Mouse (Mus musculus): ENCODE data around the gene Prr23a1.

The Prr23a1 gene

GRCm38 (mm10) chr9:98842117-98842516 lies at the start of gene Prr23a1:
Gene Prr23a1 (plus strand): TSS chr9:98842503.
- no peak for DNase-seq

- no peak for DNase-seq
Measured at GRCm38 (mm10) chr9:98799021-98799420, 43.3 kb upstream of the Prr23a1 start.

GRCm38 (mm10) chr9:98803971-98804370 lies 38.3 kb upstream of the Prr23a1 start:
- DNase-seq, result no peak

- DNase-seq, result no peak
Measured at GRCm38 (mm10) chr9:98805511-98805910, 36.8 kb upstream of the Prr23a1 start.

GRCm38 (mm10) chr9:98805934-98806333 lies 36.4 kb upstream of the Prr23a1 start:
- no peak for DNase-seq

GRCm38 (mm10) chr9:98807631-98808030 lies 34.7 kb upstream of the Prr23a1 start:
- DNase-seq, result no peak

GRCm38 (mm10) chr9:98809526-98809925 lies 32.8 kb upstream of the Prr23a1 start:
- DNase-seq, result peak; percentile 71

- DNase-seq, result no peak
Measured at GRCm38 (mm10) chr9:98816066-98816465, 26.2 kb upstream of the Prr23a1 start.

GRCm38 (mm10) chr9:98817592-98817991 lies 24.7 kb upstream of the Prr23a1 start:
- DNase-seq, result no peak

GRCm38 (mm10) chr9:98818971-98819370 lies 23.3 kb upstream of the Prr23a1 start:
- DNase-seq, result no peak

GRCm38 (mm10) chr9:98819481-98819880 lies 22.8 kb upstream of the Prr23a1 start:
- DNase-seq, result no peak

GRCm38 (mm10) chr9:98820461-98820860 lies 21.8 kb upstream of the Prr23a1 start:
- DNase-seq, result no peak

- DNase-seq, result no peak
Measured at GRCm38 (mm10) chr9:98821067-98821466, 21.2 kb upstream of the Prr23a1 start.

- DNase-seq, result no peak
Measured at GRCm38 (mm10) chr9:98823805-98824204, 18.5 kb upstream of the Prr23a1 start.

GRCm38 (mm10) chr9:98829508-98829907 lies 12.8 kb upstream of the Prr23a1 start:
- no peak for DNase-seq

GRCm38 (mm10) chr9:98837537-98838074 lies 4.7 kb upstream of the Prr23a1 start:
- DNase-seq, result no peak

GRCm38 (mm10) chr9:98856210-98856609 lies 13.9 kb downstream of the Prr23a1 start, which contains the start of gene Prr23a2:
Gene Prr23a2 (plus strand): TSS chr9:98856494.
- no peak for DNase-seq

- no peak for DNase-seq
Measured at GRCm38 (mm10) chr9:98863463-98863862, 21.2 kb downstream of the Prr23a1 start.

- DNase-seq, result no peak
Measured at GRCm38 (mm10) chr9:98864571-98864970, 22.3 kb downstream of the Prr23a1 start, which contains the start of gene Prr23a3. Gene Prr23a3 (plus strand): TSS chr9:98864767.
